Mouse (Mus musculus) lung, adult 2 months (tissue): Measurements from ENCODE around the gene Pcp2. TPM values are rescaled to one million over a fixed set of nuclear protein-coding genes. Genes with fewer than 3 reads are reported as not detected.

Source experiments
- DNase-seq: peaks from one replicate; pipeline ENCODE4 v3.0.0; 2022
- H3K4me1 ChIP-seq: fragments of 200-500 bp; 2 replicates; pipeline ENCODE4 v1.6.1; 2011; ENCODE audit warnings: low read length; ENCODE audit not compliant: control insufficient read depth, insufficient read depth
- H3K4me3 ChIP-seq: fragments of 200-500 bp; replicated peaks from 2 replicates; pipeline ENCODE3; 2011; ENCODE audit warnings: low read depth, mild to moderate bottlenecking, control low read depth, low read length; ENCODE audit errors: extremely low read depth
- CTCF ChIP-seq: fragments of 200-500 bp; IDR thresholded peaks from 2 replicates; pipeline ENCODE4 v1.5.1; 2011; ENCODE audit warnings: mild to moderate bottlenecking, low read length, control low read depth; ENCODE audit not compliant: insufficient read depth
- POLR2A ChIP-seq: fragments of 200-500 bp; IDR thresholded peaks from 2 replicates; pipeline ENCODE4 v1.6.1; 2011; ENCODE audit warnings: low read depth, mild to moderate bottlenecking, control low read depth, low read length, borderline replicate concordance; ENCODE audit errors: extremely low read depth
- WGBS: fragments of 180-500 bp; shearing (Covaris S2); methylation state at CpG from one replicate; pipeline ENCODE4 v1.1.7; 2018; 5-methylcytosine and 5-hydroxymethylcytosine counted together
- polyA plus RNA-seq: library from polyadenylated mRNA; depleted of rRNA; stranded (reverse); fragments of >200 nt; gene quantifications from 2 replicates; pipeline ENCODE4 v1.2.3, GENCODE M21; 2012

Pcp2 gene
- polyA plus RNA-seq, 1 experiment = not detected

- Histone ChIP-seq H3K4me3 (no peak overlapping the region), H3K4me1 (no peaks in the 10 kb centered on the region)
- DNase-seq = no peak
- no peak for TF ChIP-seq POLR2A
- no peak for TF ChIP-seq CTCF
- WGBS = 28% methylated on average over 5 of the region's 5 CpGs
These were observed 2.7 kb upstream of the Pcp2 start for GRCm38 (mm10) chr8:3628014-3628413.

GRCm38 (mm10) chr8:3626971-3627370 lies 1.6 kb upstream of the Pcp2 start:
- H3K4me1 ChIP-seq = no peaks in the 10 kb centered on the region
- no peak for TF ChIP-seq CTCF
- TF ChIP-seq POLR2A = no peak
- no peak for DNase-seq
- 31% methylated on average over 5 of the region's 5 CpGs for WGBS
- no peak overlapping the region for H3K4me3 ChIP-seq

- TF ChIP-seq CTCF = no peak
- no peak for TF ChIP-seq POLR2A
- no peaks in the 10 kb centered on the region; the same call in 1 of the 2 replicates for H3K4me1 ChIP-seq
- 58% methylated on average over 8 of the region's 8 CpGs for WGBS
- H3K4me3 ChIP-seq = no peak overlapping the region
- DNase-seq = no peak
These were observed 3.2 kb downstream of the Pcp2 start for GRCm38 (mm10) chr8:3622119-3622518.

GRCm38 (mm10) chr8:3621199-3621970 lies 4.0 kb downstream of the Pcp2 start, which contains the start of the genes Xab2 and Pet100:
Xab2 (minus strand) TSS chr8:3621316.
Pet100 (plus strand) TSS chr8:3621548.
- DNase-seq = peak; percentile 98

GRCm38 (mm10) chr8:3609816-3610150 lies 15.6 kb downstream of the Pcp2 start:
- H3K4me3 ChIP-seq = no peak overlapping the region
- TF ChIP-seq POLR2A (peak; percentile 27; the same call in 1 of the 2 replicates), CTCF (no peak)
- H3K4me1 ChIP-seq = no peaks in the 10 kb centered on the region
- WGBS = 70% methylated on average over 6 of the region's 6 CpGs
- peak; percentile 48 for DNase-seq

More at GRCm38 (mm10) chr8:3621199-3621970, 4.0 kb downstream of the Pcp2 start, which contains the start of the genes Xab2 and Pet100:
- H3K4me3 ChIP-seq = peak within 1 kb of the TSS; percentile 82
- TF ChIP-seq CTCF = no peak
- peak; percentile 90; the same call in 1 of the 2 replicates for TF ChIP-seq POLR2A
- under 1% methylated on average over 37 of the region's 37 CpGs for WGBS
- no peaks in the 10 kb centered on the region; the same call in 1 of the 2 replicates for H3K4me1 ChIP-seq

- no peak for TF ChIP-seq CTCF
- no peak for TF ChIP-seq POLR2A
- 63% methylated on average over 12 of the region's 12 CpGs for whole genome bisulfite sequencing
- Histone ChIP-seq H3K4me3 (no peak overlapping the region), H3K4me1 (no peaks in the 10 kb centered on the region)
- peak; percentile 40 for DNase-seq
These were observed 16.1 kb downstream of the Pcp2 start for GRCm38 (mm10) chr8:3609046-3609815.

- H3K4me1 ChIP-seq = no peaks in the 10 kb centered on the region
- no peak overlapping the region for H3K4me3 ChIP-seq
- no peak for DNase-seq
- 88% methylated on average over 7 of the region's 7 CpGs for WGBS
- TF ChIP-seq POLR2A (no peak), CTCF (no peak)
These were observed 17.5 kb downstream of the Pcp2 start for GRCm38 (mm10) chr8:3607822-3608221.

GRCm38 (mm10) chr8:3606593-3606992 lies 18.8 kb downstream of the Pcp2 start:
- H3K4me1 ChIP-seq = no peaks in the 10 kb centered on the region
- 42% methylated on average over 16 of the region's 16 CpGs for WGBS
- TF ChIP-seq POLR2A (no peak), CTCF (no peak)
- no peak for DNase-seq
- no peak overlapping the region for H3K4me3 ChIP-seq

- Histone ChIP-seq H3K4me3 (no peak overlapping the region), H3K4me1 (no peaks in the 10 kb centered on the region)
- no peak for TF ChIP-seq POLR2A
- no peak for TF ChIP-seq CTCF
- WGBS = 59% methylated on average over 13 of the region's 13 CpGs
- no peak for DNase-seq
These were observed 21.9 kb downstream of the Pcp2 start for GRCm38 (mm10) chr8:3603439-3603838.
